Mouse (Mus musculus) CH12.LX (cell line): ENCODE results near the gene Npas2.

Experiments used
- CHD2 ChIP-seq: IDR thresholded peaks from 2 replicates; pipeline ENCODE4 v1.6.1; 2011; ENCODE audit warnings: low read length, improper control_type of control experiment
- CTCF ChIP-seq, 2 experiments: IDR thresholded peaks in 1 of 2; conservative IDR thresholded peaks in 1 of 2; 2 replicates each; pipeline ENCODE4 v1.5.1; 2011 to 2012; ENCODE audit warnings: low read depth in 2 of 2, low read length in 2 of 2, improper control_type of control experiment in 1 of 2, inconsistent platforms in 1 of 2, mild to moderate bottlenecking in 1 of 2, moderate library complexity in 1 of 2
- HCFC1 ChIP-seq: IDR thresholded peaks from 2 replicates; pipeline ENCODE4 v1.6.1; 2012; ENCODE audit warnings: low read depth, mild to moderate bottlenecking, inconsistent platforms, low read length, improper control_type of control experiment
- JUN ChIP-seq: IDR thresholded peaks from 2 replicates; pipeline ENCODE4 v1.6.1; 2011; ENCODE audit warnings: low read depth, mild to moderate bottlenecking, low read length, improper control_type of control experiment, moderate library complexity; ENCODE audit not compliant: insufficient read depth
- JUND ChIP-seq: conservative IDR thresholded peaks from 2 replicates; pipeline ENCODE4 v1.6.1; 2011; ENCODE audit warnings: low read depth, low read length, improper control_type of control experiment
- MAZ ChIP-seq: IDR thresholded peaks from 2 replicates; pipeline ENCODE4 v1.6.1; 2012; ENCODE audit warnings: low read depth, mild to moderate bottlenecking, inconsistent platforms, low read length, improper control_type of control experiment, moderate library complexity
- PAX5 ChIP-seq: IDR thresholded peaks from 2 replicates; pipeline ENCODE4 v1.6.1; 2012; ENCODE audit warnings: low read length, inconsistent platforms, mixed read lengths
- RAD21 ChIP-seq: IDR thresholded peaks from 2 replicates; pipeline ENCODE4 v1.6.1; 2011; ENCODE audit warnings: low read depth, mild to moderate bottlenecking, low read length, improper control_type of control experiment, moderate library complexity
- UBTF ChIP-seq: IDR thresholded peaks from 2 replicates; pipeline ENCODE4 v1.6.1; 2012; ENCODE audit warnings: low read depth, mild to moderate bottlenecking, inconsistent platforms, low read length, improper control_type of control experiment, moderate library complexity
- ZC3H11A ChIP-seq: IDR thresholded peaks from 2 replicates; pipeline ENCODE4 v1.6.1; 2012; ENCODE audit warnings: low read depth, mild to moderate bottlenecking, inconsistent platforms, low read length, improper control_type of control experiment

- no peak for TF ChIP-seq HCFC1
- TF ChIP-seq RAD21 = no peak
- no peak for TF ChIP-seq ZC3H11A
- no peak for TF ChIP-seq CTCF (conservative IDR thresholded peaks at IDR 0.05 in 1 of 2, IDR thresholded peaks at IDR 0.05 in 1 of 2; ENCODE audit: low read depth in 2 of 2, low read length in 2 of 2)
- no peak for TF ChIP-seq UBTF
- TF ChIP-seq JUND = no peak
- TF ChIP-seq JUN = no peak
- no peak for TF ChIP-seq MAZ
- TF ChIP-seq CHD2 = no peak
- TF ChIP-seq PAX5 = no peak
Observed at GRCm38 (mm10) chr1:39186711-39187437, 6.7 kb upstream of the Npas2 start.
